Mouse (Mus musculus) MN1 (cell line): ENCODE measurements around the gene Olfr1306.

Source experiments
- DNase-seq: peaks from one replicate; pipeline ENCODE4 v3.0.0-alpha.2; 2016; ENCODE audit warnings: low spot score

Olfr1306 gene

DNA sequence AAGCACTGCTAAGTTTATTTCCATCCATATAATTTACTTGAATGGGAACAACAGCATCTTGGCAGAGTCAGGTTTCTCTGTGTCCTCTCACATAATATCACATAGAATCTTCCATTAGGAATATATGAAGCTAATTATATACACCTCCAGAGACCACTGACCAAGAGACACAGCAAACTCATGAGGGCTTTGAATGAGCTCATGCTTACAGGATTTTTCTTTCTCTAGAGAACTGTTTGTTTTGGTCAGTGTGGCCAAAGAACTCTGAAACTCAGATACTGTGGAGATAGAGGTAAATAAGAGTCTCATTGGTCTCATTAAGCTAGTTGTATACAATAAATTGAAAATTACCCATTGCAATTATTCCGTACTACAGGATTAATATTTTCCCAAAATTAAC, at the start of gene Olfr1306:
Gene Olfr1306, minus strand, starts transcription at position 101 of the 400 bp plus-strand sequence.
- no peak for DNase-seq

DNA sequence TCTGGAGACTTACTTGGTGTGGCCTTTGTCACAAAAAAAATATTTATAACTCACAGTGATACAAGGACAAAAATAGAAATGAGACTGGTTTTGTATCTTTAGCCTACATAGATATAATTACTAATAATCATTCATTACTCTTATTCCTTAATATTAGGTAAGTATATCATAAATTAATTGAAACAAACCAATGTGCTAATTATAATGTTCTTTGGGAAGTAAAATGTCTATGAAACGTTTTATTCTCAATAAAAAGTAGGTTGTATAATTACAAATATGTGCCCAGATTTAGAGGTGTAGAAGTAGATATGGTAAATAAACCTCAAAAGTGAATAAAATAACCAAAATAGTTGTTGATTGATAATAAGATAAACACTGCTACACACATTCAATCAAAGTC, 48.8 kb upstream of the Olfr1306 start, which contains the start of gene Olfr1308:
Gene Olfr1308, minus strand, starts transcription at position 101 of the 400 bp plus-strand sequence.
- DNase-seq = no peak

DNA sequence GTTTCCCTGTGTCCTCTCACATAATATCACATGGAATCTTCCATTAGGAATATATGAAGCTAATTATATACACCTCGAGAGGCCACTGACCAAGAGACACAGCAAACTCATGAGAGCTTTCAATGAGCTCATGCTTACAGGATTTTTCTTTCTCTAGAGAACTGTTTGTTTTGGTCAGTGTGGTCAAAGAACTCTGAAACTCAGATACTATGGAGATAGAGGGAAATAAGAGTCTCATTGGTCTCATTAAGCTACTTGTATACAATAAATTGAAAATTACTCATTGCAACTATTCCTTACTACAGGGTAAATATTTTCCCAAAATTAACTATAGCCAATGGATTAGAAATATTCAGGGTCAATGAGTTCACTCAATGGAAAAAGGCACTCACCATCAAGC, 33.3 kb upstream of the Olfr1306 start, which contains the start of gene Olfr1307:
Gene Olfr1307, minus strand, starts transcription at position 101 of the 400 bp plus-strand sequence.
- no peak for DNase-seq

DNA sequence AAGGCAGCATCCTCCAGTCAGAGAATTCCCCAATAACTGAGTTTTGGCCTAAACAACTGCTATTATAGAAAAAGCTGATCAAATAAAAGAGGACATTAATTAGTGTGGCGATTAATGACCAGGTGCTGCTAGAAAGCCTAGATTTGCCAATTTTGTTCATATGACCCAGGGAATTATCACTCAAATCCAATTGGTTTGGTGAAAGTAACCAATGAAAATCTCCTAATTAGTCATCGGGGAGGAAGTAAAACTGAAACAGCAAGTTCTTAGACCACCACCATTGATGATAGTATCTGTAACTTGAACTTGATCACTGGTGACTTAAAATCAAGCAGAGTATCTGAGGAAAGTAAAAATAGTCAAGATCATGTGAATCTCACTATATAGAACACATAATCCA, 39.0 kb downstream of the Olfr1306 start, which contains the start of gene Olfr1305:
Gene Olfr1305, minus strand, starts transcription at position 101 of the 400 bp plus-strand sequence.
- no peak for DNase-seq
